In the genomic region with DNA sequence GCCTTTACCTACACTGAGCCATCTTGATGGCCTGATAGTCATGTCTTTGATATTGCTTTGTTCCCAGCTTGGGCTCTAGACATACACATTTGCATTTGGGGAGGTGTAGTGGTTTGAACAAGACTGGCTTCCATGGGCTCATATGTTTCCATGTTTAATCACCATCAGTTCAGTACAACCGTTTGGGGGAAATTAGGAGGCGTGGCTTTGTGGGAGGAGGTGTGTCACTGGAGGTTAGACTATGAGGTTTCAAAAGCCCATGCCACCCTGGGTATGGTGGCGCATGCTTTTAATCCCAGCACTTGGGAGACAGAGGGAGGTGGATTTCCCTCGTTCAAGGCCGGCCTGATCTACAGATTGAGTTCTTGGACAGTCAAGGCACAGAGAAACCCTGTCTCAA, we compare ENCODE assay signal across 23 mouse cellular contexts.
"Had no signal": no experiment of that assay in that cellular context is flagged by ENCODE, and none has a peak within 500 bp of the region (broad histone marks: within the 10 kb centered on the region; RNA-seq: fewer than 3 reads in every experiment).

No protein-coding gene starts in this region.

- H3K36me3 ChIP-seq: limb, embryonic 12.5 days; limb, embryonic 15.5 days; lung, embryonic 15.5 days; neural tube, embryonic 12.5 days; neural tube, embryonic 15.5 days had no signal

- H3K27ac ChIP-seq: limb, embryonic 12.5 days; limb, embryonic 15.5 days; liver, embryonic 14.5 days; lung, embryonic 15.5 days; neural tube, embryonic 12.5 days; neural tube, embryonic 15.5 days; stomach, postnatal 0 days had no signal

- DNase-seq: kidney, adult 18-20 months; kidney, adult 9 months; kidney, postnatal 14 days; kidney, postnatal 4 days; left cerebral cortex, postnatal 4 days; lung, adult 18-20 months; lung, postnatal 10 days; lung, postnatal 36 days; midbrain, embryonic 14.5 days; right cerebral cortex, adult 18-20 months; right cerebral cortex, postnatal 14 days; right cerebral cortex, postnatal 4 days; thymus, adult 2 months; thymus, postnatal 14 days; thymus, postnatal 4 days had no signal

- H3K4me2 ChIP-seq: limb, embryonic 12.5 days; limb, embryonic 15.5 days; lung, embryonic 15.5 days; midbrain, embryonic 11.5 days; neural tube, embryonic 12.5 days; neural tube, embryonic 15.5 days had no signal

- H3K4me3 ChIP-seq: limb, embryonic 12.5 days; limb, embryonic 15.5 days; lung, embryonic 15.5 days; neural tube, embryonic 12.5 days; neural tube, embryonic 15.5 days had no signal

- H3K4me1 ChIP-seq: limb, embryonic 12.5 days; limb, embryonic 15.5 days; lung, embryonic 15.5 days; neural tube, embryonic 12.5 days; neural tube, embryonic 15.5 days had no signal

- H3K27me3 ChIP-seq: limb, embryonic 12.5 days; limb, embryonic 15.5 days; lung, embryonic 15.5 days; neural tube, embryonic 12.5 days; neural tube, embryonic 15.5 days had no signal

- H3K9me3 ChIP-seq: limb, embryonic 12.5 days; limb, embryonic 15.5 days; lung, embryonic 15.5 days; neural tube, embryonic 12.5 days; neural tube, embryonic 15.5 days had no signal

- H3K9ac ChIP-seq: limb, embryonic 12.5 days; limb, embryonic 15.5 days; liver, embryonic 14.5 days; lung, embryonic 15.5 days; neural tube, embryonic 12.5 days; neural tube, embryonic 15.5 days had no signal
